Mouse (Mus musculus) liver, embryonic 14.5 days (tissue): ENCODE measurements at regions not wholly inside any gene's neighbourhood (a gene's known extent, or its start where the extent isn't known, plus 50 kb on each side); places are given as distances from the start of the nearest gene placed in this dataset.

Source experiments
- ATAC-seq: fragments of 200-750 bp; cut with Nextera tagmentation; 2 replicates; pipeline ENCODE4 v1.8.0; 2017; ENCODE audit warnings: moderate number of reproducible peaks, mild to moderate bottlenecking, moderate library complexity; ENCODE audit not compliant: insufficient read depth
- DNase-seq, 3 experiments: peaks; one replicate each; pipeline ENCODE4 v3.0.0-alpha.2; 2012 to 2013; ENCODE audit warnings: low read depth in 3 of 3, low spot score in 3 of 3
- H3K27ac ChIP-seq: fragments of 300-500 bp; sonication (generic); 2 replicates; pipeline ENCODE4 v1.5.1; 2014; ENCODE audit warnings: moderate library complexity, mild to moderate bottlenecking, control low read depth, inconsistent platforms
- H3K27me3 ChIP-seq: fragments of 300-500 bp; sonication (generic); 2 replicates; pipeline ENCODE4 v1.6.1; 2014; ENCODE audit warnings: mild to moderate bottlenecking, low read length, moderate library complexity; ENCODE audit not compliant: control insufficient read depth, insufficient read depth
- H3K36me3 ChIP-seq: fragments of 300-500 bp; sonication (generic); replicated peaks from 2 replicates; pipeline ENCODE4 v1.6.1; 2014; ENCODE audit warnings: low read depth; ENCODE audit not compliant: control insufficient read depth, insufficient read depth
- H3K4me1 ChIP-seq, 2 experiments: fragments of 200-500 bp in 1 of 2; fragments of 300-500 bp in 1 of 2; sonication (generic) in 1 of 2; replicated peaks; 2 replicates each; pipeline ENCODE4 v1.6.1; 2012 to 2014; ENCODE audit warnings: antibody characterized with exemption in 1 of 2, inconsistent platforms in 1 of 2, low read length in 1 of 2; ENCODE audit not compliant: control insufficient read depth in 2 of 2, insufficient read depth in 2 of 2
- H3K4me2 ChIP-seq: fragments of 300-500 bp; sonication (generic); 2 replicates; pipeline ENCODE4 v1.6.1; 2014; ENCODE audit warnings: low read depth, mild to moderate bottlenecking, control low read depth, moderate library complexity
- H3K4me3 ChIP-seq, 2 experiments: fragments of 200-500 bp in 1 of 2; fragments of 300-500 bp in 1 of 2; sonication (generic) in 1 of 2; 2 replicates each; pipeline ENCODE4 v1.5.1; 2012 to 2014; ENCODE audit warnings: low read depth in 2 of 2, low read length in 2 of 2, mild to moderate bottlenecking in 2 of 2, control low read depth in 1 of 2, inconsistent platforms in 1 of 2, moderate library complexity in 1 of 2; ENCODE audit not compliant: insufficient read depth in 1 of 2
- H3K9ac ChIP-seq: fragments of 300-500 bp; sonication (generic); replicated peaks from 2 replicates; pipeline ENCODE4 v1.6.1; 2014; ENCODE audit warnings: mild to moderate bottlenecking, control low read depth, moderate library complexity
- H3K9me3 ChIP-seq: fragments of 300-500 bp; sonication (generic); 2 replicates; pipeline ENCODE4 v1.6.1; 2016; ENCODE audit warnings: low read length, mixed read lengths; ENCODE audit not compliant: control insufficient read depth
- CTCF ChIP-seq: IDR thresholded peaks from 2 replicates; pipeline ENCODE4 v1.5.1; 2016; ENCODE audit warnings: antibody characterized with exemption, low read depth, control low read depth
- EP300 ChIP-seq: IDR thresholded peaks from 2 replicates; pipeline ENCODE4 v1.6.1; 2016; ENCODE audit warnings: antibody characterized with exemption, low read depth
- WGBS: fragments of 180-500 bp; shearing (Covaris S2); extraction: QIAGEN DNeasy Blood & Tissue Kit; methylation state at CpG from one replicate; pipeline ENCODE4 v1.1.7; 2014; ENCODE audit not compliant: insufficient replicate concordance; 5-methylcytosine and 5-hydroxymethylcytosine counted together

DNA sequence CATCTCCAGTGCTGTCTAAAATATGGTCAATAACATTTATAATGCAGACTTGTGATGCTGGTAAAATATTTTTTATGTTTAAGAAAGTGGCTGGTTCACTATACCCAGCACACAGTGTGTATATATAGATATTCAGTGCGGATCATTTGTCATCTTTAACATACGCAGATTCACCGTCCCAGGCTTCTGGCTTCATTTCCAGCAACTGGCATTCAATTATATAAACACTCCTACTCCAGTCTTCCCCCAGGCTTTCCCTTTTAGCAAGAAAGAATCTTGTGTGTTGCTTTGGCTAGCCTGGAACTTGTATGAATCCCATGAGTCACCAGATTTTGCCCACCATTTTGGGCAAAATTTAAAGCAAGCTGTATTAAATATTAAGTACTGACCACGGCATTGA lies 260.8 kb upstream of the Stt3b start:
- ATAC-seq (no peak), DNase-seq (no peak)
- no peak for TF ChIP-seq CTCF
- TF ChIP-seq EP300 = no peak
- Histone ChIP-seq H3K4me3 (no peak overlapping the region), H3K27ac (no peak overlapping the region), H3K27me3 (no peaks in the 10 kb centered on the region), H3K9me3 (no peaks in the 10 kb centered on the region), H3K4me2 (no peak overlapping the region), H3K36me3 (no peaks in the 10 kb centered on the region), H3K9ac (no peak overlapping the region), H3K4me1 (no peaks in the 10 kb centered on the region)
- 73% methylated on average over 4 of the region's 4 CpGs for WGBS

DNA sequence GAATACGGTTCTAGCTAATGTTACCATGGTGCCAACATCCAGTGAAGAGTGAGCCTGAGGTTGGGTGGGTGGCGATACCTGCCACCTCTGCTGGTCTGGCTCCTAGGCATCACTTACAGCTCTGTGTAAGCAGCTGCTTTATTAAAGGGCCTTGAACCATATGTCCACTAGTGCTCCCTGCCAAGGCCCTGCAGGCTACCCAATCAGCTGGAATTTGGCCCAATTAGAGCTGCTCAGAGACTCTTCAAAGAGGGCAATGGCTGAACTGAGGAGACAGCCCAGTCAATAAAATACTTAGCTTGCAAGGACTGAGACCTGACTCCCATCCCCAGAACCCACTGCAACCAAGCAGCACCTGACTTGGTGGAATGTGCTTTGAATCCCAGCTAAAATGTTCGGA lies 270.9 kb upstream of the Stt3b start:
- no peak for ATAC-seq
- 67% methylated on average over 3 of the region's 3 CpGs for WGBS
- Histone ChIP-seq H3K4me3 (no peak overlapping the region), H3K9me3 (no peaks in the 10 kb centered on the region; the same call in 1 of the 2 replicates), H3K4me2 (no peak overlapping the region), H3K36me3 (no peaks in the 10 kb centered on the region), H3K27me3 (no peaks in the 10 kb centered on the region), H3K9ac (no peak overlapping the region), H3K27ac (no peak overlapping the region), H3K4me1 (no peaks in the 10 kb centered on the region)
- DNase-seq = no peak
- TF ChIP-seq CTCF (no peak), EP300 (no peak)

GRCm38 (mm10) chr9:115583548-115583947 lies 273.3 kb upstream of the Stt3b start:
- ATAC-seq (no peak), DNase-seq (no peak)
- TF ChIP-seq CTCF = no peak
- no peak for TF ChIP-seq EP300
- no peak overlapping the region for H3K9ac ChIP-seq
- no peaks in the 10 kb centered on the region for H3K9me3 ChIP-seq
- WGBS = 65% methylated on average over 11 of the region's 11 CpGs
- no peaks in the 10 kb centered on the region for H3K27me3 ChIP-seq
- H3K4me3 ChIP-seq = no peak overlapping the region
- H3K36me3 ChIP-seq = no peaks in the 10 kb centered on the region
- no peaks in the 10 kb centered on the region for H3K4me1 ChIP-seq
- H3K27ac ChIP-seq = no peak overlapping the region
- no peak overlapping the region for H3K4me2 ChIP-seq

DNA sequence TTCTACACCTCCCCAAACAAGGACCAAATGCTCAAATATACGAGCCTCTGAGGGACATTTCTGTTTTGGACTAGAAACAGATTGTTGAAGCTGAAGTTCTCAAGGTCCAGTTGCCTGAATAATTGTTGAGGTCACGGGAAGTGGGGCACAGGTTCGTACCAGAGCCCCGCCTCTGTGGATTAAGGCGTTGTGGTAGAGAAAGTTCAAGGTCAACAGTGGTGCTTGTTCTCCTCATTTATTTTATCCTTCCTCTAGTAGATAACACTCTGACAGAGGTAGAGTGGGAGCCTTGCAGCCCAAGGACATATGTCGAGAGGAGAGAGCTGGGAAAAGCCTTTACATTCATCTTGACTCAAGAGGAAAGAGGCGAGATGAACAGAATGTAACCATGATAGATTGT lies 274.7 kb upstream of the Stt3b start:
- 53% methylated on average over 7 of the region's 7 CpGs for WGBS
- H3K9me3 ChIP-seq = no peaks in the 10 kb centered on the region

GRCm38 (mm10) chr9:115592466-115592865 lies 282.2 kb upstream of the Stt3b start:
- no peaks in the 10 kb centered on the region for H3K27me3 ChIP-seq
- H3K4me3 ChIP-seq = no peak overlapping the region
- H3K4me1 ChIP-seq = 0 out of 4 replicates have a peak, but pooled peaks cover 0 to 3% of the 10 kb centered on the region in 2 experiments
- no peaks in the 10 kb centered on the region for H3K9me3 ChIP-seq
- no peak overlapping the region for H3K4me2 ChIP-seq
- ATAC-seq (no peak), DNase-seq (no peak)
- 56% methylated on average over 5 of the region's 5 CpGs for WGBS
- H3K27ac ChIP-seq = no peak overlapping the region
- H3K9ac ChIP-seq = no peak overlapping the region
- H3K36me3 ChIP-seq = no peaks in the 10 kb centered on the region
- TF ChIP-seq CTCF = no peak
- no peak for TF ChIP-seq EP300

More for the DNA sequence above, 274.7 kb upstream of the Stt3b start:
- Histone ChIP-seq H3K9ac (no peak overlapping the region), H3K4me3 (no peak overlapping the region), H3K36me3 (no peaks in the 10 kb centered on the region), H3K4me1 (no peaks in the 10 kb centered on the region), H3K27ac (no peak overlapping the region), H3K27me3 (no peaks in the 10 kb centered on the region), H3K4me2 (no peak overlapping the region)
- no peak for TF ChIP-seq CTCF
- TF ChIP-seq EP300 = no peak
- no peak for ATAC-seq
- DNase-seq = no peak

GRCm38 (mm10) chr9:115600228-115600627 lies 290.0 kb upstream of the Stt3b start:
- Histone ChIP-seq H3K27me3 (no peaks in the 10 kb centered on the region), H3K9ac (no peak overlapping the region)
- no peak for ATAC-seq

More at GRCm38 (mm10) chr9:115600228-115600627, 290.0 kb upstream of the Stt3b start:
- Histone ChIP-seq H3K9me3 (no peaks in the 10 kb centered on the region), H3K4me1 (0 out of 4 replicates have a peak, but pooled peaks cover 0 to 3% of the 10 kb centered on the region in 2 experiments), H3K27ac (no peak overlapping the region), H3K4me2 (no peak overlapping the region), H3K4me3 (no peak overlapping the region), H3K36me3 (no peaks in the 10 kb centered on the region)
- WGBS = 75% methylated on average over 9 of the region's 9 CpGs
- TF ChIP-seq EP300 = no peak
- no peak for TF ChIP-seq CTCF
- no peak for DNase-seq
